Mouse (Mus musculus) left cerebral cortex, adult 2 months (tissue): ENCODE measurements around the gene Lpin3. TPM values are rescaled to one million over a fixed set of nuclear protein-coding genes. Genes with fewer than 3 reads are reported as not detected.

Experiments
- DNase-seq, 2 experiments: peaks; one replicate each; pipeline ENCODE4 v3.0.0; 2021 to 2022; ENCODE audit warnings: low spot score in 2 of 2, mixed read lengths in 1 of 2; ENCODE audit errors: extremely low spot score in 1 of 2
- H3K27ac ChIP-seq: fragments of 200-600 bp; 2 replicates; pipeline ENCODE4 v1.8.1; 2022
- H3K4me3 ChIP-seq: fragments of 200-600 bp; 2 replicates; pipeline ENCODE4 v1.8.1; 2022
- CTCF ChIP-seq: fragments of 200-600 bp; IDR thresholded peaks from 2 replicates; pipeline ENCODE4 v1.8.1; 2022; ENCODE audit warnings: antibody characterized with exemption, mild to moderate bottlenecking, moderate library complexity
- intact Hi-C: fragments of 180-260 bp; cut with DNase I; formaldehyde crosslinking; loops from one replicate; pipeline ENCODE4 v1.15.1; 2025
- long read RNA-seq, 2 experiments: library from polyadenylated mRNA; stranded (forward); transcript quantifications; one replicate each; pipeline ENCODE4 v2.0.0; 2021; ENCODE audit warnings: borderline mapping rate in 2 of 2
- total RNA-seq, 2 experiments: library from RNA; stranded (reverse); gene quantifications; 2 replicates each; pipeline ENCODE4 v1.2.3; 2021

Gene Lpin3
- total RNA-seq: 1 to 10 TPM in 1 of 2 experiments, under 1 TPM in 1; 0.65 to 1.8 TPM
- long read RNA-seq, experiment 1, partial matches to known transcripts: 0 of 1 reads
- long read RNA-seq, experiment 1, other reads (novel, unspliced or antisense): 0 of 1 reads
- long read RNA-seq, experiment 2, partial matches to known transcripts: 0 of 2 reads
- long read RNA-seq, experiment 2, other reads (novel, unspliced or antisense): 2 of 2 reads

DNA sequence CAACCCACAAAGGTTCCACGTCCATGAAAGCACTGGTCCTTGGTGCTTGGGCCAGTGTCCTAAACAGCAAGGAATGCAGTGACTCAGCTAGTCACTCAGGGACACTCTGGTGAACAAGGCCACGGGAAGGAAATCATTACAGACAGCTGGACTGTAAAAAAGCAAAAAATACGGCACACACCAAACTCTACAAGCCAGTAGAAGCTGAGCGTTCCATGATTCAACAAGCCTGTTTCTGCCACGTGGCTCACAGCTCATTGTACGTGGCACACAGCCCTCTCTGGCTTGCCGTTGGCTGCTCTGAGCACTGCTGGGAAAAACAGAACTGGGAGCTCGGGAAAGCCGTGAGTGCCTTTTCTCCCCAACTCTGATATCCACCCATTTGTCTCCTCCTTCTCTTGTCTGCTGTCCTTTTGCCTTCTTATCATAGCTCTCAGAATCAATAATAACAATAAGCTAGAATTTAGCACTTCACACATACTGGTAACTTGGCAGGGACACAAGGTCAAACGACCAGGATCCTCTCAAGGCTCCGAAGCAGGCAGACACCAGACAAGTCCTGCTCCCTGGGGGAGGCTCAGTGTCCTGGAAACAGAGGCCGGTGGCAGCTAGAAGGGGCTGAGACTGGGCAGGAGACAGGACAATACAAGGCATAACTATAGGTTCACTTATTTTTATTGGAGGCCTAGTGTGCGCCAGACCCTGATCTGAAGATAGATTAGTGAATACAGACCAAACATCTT lies at the start of gene Lpin3:
Gene Lpin3 (plus strand): TSS at position 218 of the 743 bp plus-strand sequence.
- no peak for DNase-seq
- TF ChIP-seq CTCF: no peak
- Histone ChIP-seq H3K4me3 (no peak within 1 kb of the TSS), H3K27ac (no peak within 1 kb of the TSS)
- intact Hi-C loops: no loop called here

DNA sequence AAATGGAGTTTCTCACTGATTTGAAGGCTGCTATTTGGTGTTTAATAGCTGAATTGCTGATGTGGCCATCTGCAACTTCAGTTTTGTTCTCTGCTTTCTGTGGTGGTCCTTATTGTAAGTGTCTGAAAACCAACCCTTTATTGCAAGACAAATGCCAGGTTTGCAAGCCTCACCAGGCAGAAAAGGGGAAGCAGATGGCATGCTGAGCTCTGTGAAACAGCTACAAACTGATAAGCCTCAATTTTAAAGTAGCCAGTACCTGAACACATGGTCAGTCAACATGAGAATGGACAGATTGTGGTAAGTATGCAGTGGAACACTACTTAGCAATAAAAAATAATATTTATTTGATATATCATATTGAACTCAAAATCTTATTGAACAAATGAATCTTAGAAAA lies 39.6 kb upstream of the Lpin3 start:
- DNase-seq: no peak
- no peak overlapping the region for H3K4me3 ChIP-seq
- H3K27ac ChIP-seq: no peak overlapping the region; the same call in 1 of the 2 replicates
- TF ChIP-seq CTCF: no peak
- intact Hi-C loops: no loop called here

DNA sequence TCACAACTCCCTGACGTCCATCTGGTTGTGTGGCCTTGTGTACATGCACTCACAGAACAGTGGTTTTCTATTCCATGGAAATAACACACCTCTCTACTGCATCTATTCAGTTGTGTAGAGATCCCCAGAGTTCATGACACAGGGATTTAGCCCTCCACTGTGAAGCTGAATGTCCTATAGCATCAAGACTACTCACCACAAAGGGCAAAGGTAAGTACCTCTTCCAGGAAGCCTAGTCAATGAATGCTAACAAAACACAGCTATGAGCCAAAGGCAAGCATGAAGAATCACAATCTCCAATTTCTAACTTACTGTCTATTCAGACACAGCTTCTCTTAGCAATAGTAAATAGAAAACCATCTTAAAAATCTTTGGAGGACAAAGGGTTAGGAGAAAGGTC lies 32.8 kb upstream of the Lpin3 start:
- no peak overlapping the region for H3K4me3 ChIP-seq
- DNase-seq: no peak
- TF ChIP-seq CTCF: no peak
- intact Hi-C loops: no loop called here
- H3K27ac ChIP-seq: no peak overlapping the region

DNA sequence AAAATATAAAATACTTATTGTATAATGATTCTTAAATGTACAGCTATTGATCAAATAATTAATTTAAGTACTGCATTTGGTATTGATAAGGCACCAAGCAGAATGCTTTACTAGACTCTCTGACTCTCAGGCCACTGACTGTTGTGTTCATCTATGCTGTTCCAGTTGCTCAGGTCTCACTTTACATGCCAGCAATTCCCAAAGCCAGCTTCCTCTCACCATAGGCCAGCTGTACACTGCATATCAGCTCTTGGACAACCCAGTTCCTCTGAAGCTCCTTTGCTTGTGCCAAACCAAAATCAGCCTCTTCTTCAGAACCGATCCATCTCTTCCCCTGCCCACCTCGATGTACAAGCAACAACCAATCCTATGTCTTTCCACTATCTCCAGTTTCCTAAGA lies 32.3 kb upstream of the Lpin3 start:
- H3K4me3 ChIP-seq: no peak overlapping the region
- intact Hi-C loops: no loop called here
- DNase-seq: no peak
- TF ChIP-seq CTCF: no peak
- H3K27ac ChIP-seq: no peak overlapping the region

DNA sequence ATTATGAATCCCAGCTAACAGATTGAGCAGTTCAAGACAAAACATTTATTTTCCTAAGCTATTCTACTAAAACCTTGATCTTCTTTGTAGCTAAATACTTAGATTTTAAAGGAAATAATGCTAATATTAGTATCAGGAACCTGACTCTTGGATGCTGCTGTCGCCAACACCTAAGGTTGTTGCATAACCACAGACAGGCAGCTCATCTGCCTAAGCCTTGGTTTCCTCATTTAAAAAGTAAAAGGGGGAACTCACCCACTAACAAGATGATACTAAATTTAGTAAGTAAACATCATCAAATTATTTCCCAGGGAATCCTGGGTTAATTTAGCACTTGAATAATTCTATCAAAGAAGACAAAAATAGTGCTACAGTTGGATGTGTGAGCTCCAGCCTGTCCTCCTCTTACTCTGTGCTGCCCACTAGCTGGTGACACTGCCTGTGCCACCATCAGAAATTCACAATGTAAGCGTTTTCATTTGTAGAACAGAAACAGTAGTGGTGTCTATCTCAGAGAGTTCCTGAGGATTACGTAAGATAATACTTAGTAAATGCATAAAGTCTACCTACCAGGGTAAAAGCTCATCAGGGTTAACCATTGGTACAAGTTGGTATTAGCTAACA lies 30.7 kb upstream of the Lpin3 start:
- Histone ChIP-seq H3K27ac (peak overlapping the region; percentile 4; the same call in 1 of the 2 replicates), H3K4me3 (no peak overlapping the region)
- peak; percentile 45 for TF ChIP-seq CTCF
- intact Hi-C loops: no loop called here
- DNase-seq: no peak

DNA sequence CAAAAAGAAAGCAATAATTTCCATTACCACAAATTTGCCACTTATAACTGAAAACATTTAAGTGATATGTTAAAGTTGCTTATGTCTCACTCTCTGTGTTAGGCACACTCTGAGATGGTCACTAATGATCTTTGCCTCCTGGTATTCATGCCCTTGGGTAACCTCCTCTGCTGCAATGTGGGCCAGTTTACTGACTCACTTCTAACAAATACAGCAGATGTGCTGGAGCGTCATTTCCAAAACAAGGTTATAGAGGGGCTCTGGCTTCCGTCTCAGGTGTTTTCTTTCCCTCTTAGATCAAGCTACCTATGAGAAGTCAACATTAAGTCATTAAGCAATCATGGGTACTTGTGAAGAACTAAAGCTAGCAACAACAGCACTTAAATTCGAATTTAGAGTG lies 30.1 kb upstream of the Lpin3 start:
- H3K4me3 ChIP-seq: no peak overlapping the region
- TF ChIP-seq CTCF: no peak
- no peak overlapping the region for H3K27ac ChIP-seq
- intact Hi-C loops: no loop called here
- no peak for DNase-seq

DNA sequence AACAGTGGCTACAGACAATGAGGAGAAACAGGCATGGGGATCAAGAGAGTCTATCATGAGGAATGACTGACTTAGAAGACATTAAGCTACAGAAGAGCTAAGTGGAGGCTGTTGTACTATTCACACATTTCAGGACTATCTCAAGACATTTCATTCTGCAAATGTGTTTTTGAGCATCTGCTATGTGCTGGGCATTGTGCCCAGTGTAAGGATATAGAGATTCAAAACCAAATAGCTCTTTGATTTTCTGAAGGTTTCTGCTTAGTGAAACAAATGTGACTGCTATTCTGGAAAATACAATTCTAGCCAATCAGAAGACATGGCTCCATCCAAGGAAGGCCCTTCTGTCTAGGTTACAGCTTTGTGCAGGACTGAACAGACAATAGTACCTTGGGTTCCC lies 25.8 kb upstream of the Lpin3 start:
- no peak for TF ChIP-seq CTCF
- Histone ChIP-seq H3K27ac (peak overlapping the region; percentile 7; the same call in 1 of the 2 replicates), H3K4me3 (no peak overlapping the region)
- DNase-seq: peak; percentile 26 to 50
- intact Hi-C loops: no loop called here

DNA sequence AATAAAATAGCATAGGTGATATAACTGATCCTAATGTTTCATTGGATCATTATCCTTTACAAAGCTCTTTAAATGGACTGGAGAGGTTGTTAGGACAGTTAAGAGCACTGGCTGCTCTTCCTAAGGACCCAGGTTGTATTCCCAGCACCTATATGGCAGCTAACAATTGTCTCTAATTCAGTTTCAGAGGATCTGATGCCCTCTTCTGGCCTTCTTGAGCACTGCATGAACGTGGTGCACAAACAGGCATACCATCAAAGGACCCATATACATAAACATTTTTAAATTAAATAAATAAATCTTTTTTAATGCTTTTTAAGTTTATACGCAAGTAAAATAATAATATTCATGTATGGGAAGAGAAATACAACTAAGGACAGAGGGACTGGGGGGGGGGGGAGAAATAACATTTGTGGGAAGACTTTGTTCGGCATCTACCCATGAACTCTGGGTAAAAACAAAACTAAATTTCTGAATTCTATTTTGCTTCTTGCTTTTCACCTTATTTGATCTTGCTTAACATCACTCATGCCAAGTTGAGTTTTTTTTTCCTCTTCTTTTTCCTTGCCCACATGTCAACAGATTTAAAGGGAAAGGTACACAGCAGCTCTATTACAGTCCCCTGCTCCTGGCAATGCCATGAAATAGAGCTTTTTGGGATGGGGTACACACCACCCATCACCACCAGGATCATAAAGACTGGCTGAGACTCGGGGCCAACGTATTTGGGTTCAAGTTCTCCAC lies 23.9 kb upstream of the Lpin3 start:
- Histone ChIP-seq H3K27ac (no peak overlapping the region), H3K4me3 (no peak overlapping the region)
- TF ChIP-seq CTCF: peak; percentile 30
- no peak for DNase-seq
- intact Hi-C loops: no loop called here

DNA sequence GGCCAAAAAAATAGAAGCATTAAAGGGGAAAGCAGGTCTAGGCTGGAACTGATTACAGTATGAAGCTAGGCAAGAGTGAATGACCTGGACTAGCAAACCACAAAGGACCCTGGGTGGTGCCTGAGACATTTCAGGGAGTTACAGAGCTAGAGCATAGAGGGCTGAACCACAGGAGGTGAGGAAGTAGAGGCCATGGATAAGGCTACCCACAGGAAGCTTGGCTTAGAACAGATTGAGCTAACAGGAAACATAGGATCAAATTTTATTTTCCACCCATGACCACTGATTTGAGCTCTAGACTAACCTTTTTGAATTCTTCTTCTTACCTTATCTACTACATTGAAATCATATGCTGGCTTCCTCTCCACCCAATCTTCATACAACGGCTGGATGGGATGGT lies 20.1 kb upstream of the Lpin3 start:
- TF ChIP-seq CTCF: no peak
- no peak overlapping the region for H3K4me3 ChIP-seq
- no peak for DNase-seq
- intact Hi-C loops: no loop called here
- H3K27ac ChIP-seq: no peak overlapping the region

DNA sequence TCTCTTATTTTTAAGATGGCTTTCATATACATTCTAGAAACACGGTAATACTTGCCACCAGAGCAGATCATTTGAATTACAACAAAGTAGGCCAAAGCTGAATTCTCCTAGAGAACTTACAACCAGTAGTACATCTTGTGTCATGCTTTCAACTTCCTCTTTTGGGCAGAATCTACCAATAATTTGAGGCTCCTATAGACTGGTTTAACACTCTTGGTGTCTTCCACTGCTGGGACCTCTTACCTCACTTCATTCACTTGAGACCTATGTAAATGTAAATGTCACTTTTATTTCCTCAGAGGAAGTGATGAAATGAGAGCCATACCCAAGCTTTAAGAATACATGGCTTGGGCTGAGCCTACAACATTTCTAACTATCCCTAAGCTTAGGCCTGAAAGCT lies 16.4 kb upstream of the Lpin3 start:
- intact Hi-C loops: no loop called here
- H3K27ac ChIP-seq: no peak overlapping the region
- no peak for DNase-seq
- no peak for TF ChIP-seq CTCF
- no peak overlapping the region for H3K4me3 ChIP-seq

DNA sequence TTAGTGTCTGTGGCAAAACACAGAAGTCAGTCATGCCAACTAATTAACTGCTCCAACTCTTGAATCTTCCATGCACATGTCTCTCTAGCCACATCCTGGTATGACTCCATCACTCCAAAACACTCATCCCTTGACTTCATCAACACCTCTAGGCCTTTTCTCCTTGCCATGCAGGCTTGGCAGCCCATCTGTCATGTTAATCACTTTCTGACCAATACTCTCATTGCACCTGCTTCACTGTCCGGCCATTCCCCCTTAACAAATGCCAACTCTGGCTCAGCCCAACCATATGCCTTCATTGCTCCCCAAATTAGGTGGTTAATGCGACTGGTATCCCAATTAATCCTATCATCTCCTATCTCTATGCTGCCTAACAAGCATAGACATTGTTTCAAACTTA lies 15.2 kb upstream of the Lpin3 start:
- intact Hi-C loops: no loop called here
- Histone ChIP-seq H3K4me3 (no peak overlapping the region), H3K27ac (no peak overlapping the region)
- no peak for TF ChIP-seq CTCF
- no peak for DNase-seq

DNA sequence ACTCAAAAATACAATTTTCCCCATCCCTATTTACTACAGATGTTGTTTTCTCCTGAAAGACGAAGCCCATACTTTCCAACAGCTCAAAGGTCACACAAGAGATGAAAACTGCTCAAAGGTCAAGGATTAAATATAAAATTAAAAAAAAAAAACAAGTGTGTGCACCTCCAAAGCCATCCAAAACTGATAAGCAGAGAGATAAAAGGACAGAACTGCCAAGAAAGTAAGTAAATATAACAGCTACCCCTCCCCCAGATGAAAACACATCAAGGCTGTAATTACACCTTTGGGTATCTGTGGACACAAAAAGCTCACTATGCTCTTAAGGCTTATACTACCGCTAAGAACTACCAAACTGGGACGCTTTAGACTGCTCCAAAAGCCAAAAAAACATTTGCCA lies 11.0 kb upstream of the Lpin3 start:
- no peak for DNase-seq
- no peak for TF ChIP-seq CTCF
- intact Hi-C loops: no loop called here
- Histone ChIP-seq H3K4me3 (no peak overlapping the region), H3K27ac (no peak overlapping the region)
